Mouse (Mus musculus) limb, embryonic 15.5 days (tissue): Measurements from ENCODE around the gene Cwh43. TPM values are rescaled to one million over a fixed set of nuclear protein-coding genes. Genes with fewer than 3 reads are reported as not detected.

ENCODE experiments used
- ATAC-seq: fragments of 200-750 bp; cut with Nextera tagmentation; 2 replicates; pipeline ENCODE4 v1.8.0; 2017; ENCODE audit warnings: low read depth, moderate TSS enrichment; ENCODE audit not compliant: insufficient number of reproducible peaks, low FRiP score, low TSS enrichment
- H3K27ac ChIP-seq: fragments of 300-500 bp; sonication (generic); 2 replicates; pipeline ENCODE4 v1.5.1; 2015; ENCODE audit warnings: moderate library complexity, mild to moderate bottlenecking, inconsistent platforms
- H3K27me3 ChIP-seq: fragments of 300-500 bp; sonication (generic); 2 replicates; pipeline ENCODE4 v1.6.1; 2015; ENCODE audit warnings: inconsistent platforms
- H3K36me3 ChIP-seq: fragments of 300-500 bp; sonication (generic); 2 replicates; pipeline ENCODE4 v1.6.1; 2015; ENCODE audit warnings: inconsistent platforms
- H3K4me1 ChIP-seq: fragments of 300-500 bp; sonication (generic); 2 replicates; pipeline ENCODE4 v1.6.1; 2015; ENCODE audit warnings: inconsistent platforms
- H3K4me2 ChIP-seq: fragments of 300-500 bp; sonication (generic); 2 replicates; pipeline ENCODE4 v1.6.1; 2015; ENCODE audit warnings: mild to moderate bottlenecking, inconsistent platforms
- H3K4me3 ChIP-seq: fragments of 300-500 bp; sonication (generic); 2 replicates; pipeline ENCODE4 v1.5.1; 2015; ENCODE audit warnings: mild to moderate bottlenecking, inconsistent platforms
- H3K9ac ChIP-seq: fragments of 300-500 bp; sonication (generic); 2 replicates; pipeline ENCODE4 v1.6.1; 2015; ENCODE audit warnings: inconsistent platforms
- H3K9me3 ChIP-seq: fragments of 300-500 bp; sonication (generic); 2 replicates; pipeline ENCODE4 v1.6.1; 2016; ENCODE audit warnings: inconsistent platforms
- WGBS: fragments of 180-500 bp; shearing (Covaris S2); methylation state at CpG from one replicate; pipeline ENCODE4 v1.1.7; 2015; 5-methylcytosine and 5-hydroxymethylcytosine counted together
- polyA plus RNA-seq: library from polyadenylated mRNA; unstranded; fragments of >200 nt; fragmentation: Nextera tagmentation; extraction: Ambion mirVana; gene quantifications from 2 replicates; pipeline ENCODE4 v1.2.1, GENCODE M21; 2015

Cwh43 gene
- polyA plus RNA-seq, 1 experiment from 2014 or later = 8.6 TPM

DNA sequence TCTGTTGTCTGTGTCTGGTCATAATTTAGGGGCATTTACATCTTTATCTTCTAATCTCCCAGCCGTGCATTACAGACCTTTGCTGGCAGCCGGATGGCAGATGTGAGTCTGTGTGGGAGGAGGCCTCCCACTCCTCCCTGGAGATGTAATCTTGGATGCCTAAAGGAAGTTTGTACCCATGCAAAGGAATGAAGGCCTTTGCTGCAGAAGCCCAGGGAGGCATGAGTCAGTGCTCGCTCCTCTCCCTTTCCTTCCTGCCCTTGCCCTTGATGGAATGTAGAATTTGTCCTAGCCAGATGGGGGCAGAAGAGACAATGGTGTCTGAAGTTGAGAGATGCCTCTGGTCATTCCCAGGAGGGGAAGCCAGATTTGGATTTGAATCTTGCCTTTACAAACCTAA, 32.7 kb upstream of the Cwh43 start:
- Histone ChIP-seq H3K27me3 (no peaks in the 10 kb centered on the region), H3K4me1 (peaks cover 11% of the 10 kb centered on the region; the same call in 1 of the 2 replicates), H3K36me3 (no peaks in the 10 kb centered on the region), H3K9ac (no peak overlapping the region), H3K4me3 (no peak overlapping the region), H3K4me2 (no peak overlapping the region), H3K9me3 (no peaks in the 10 kb centered on the region), H3K27ac (no peak overlapping the region)
- ATAC-seq = no peak
- 32% methylated on average over 3 of the region's 3 CpGs for WGBS

DNA sequence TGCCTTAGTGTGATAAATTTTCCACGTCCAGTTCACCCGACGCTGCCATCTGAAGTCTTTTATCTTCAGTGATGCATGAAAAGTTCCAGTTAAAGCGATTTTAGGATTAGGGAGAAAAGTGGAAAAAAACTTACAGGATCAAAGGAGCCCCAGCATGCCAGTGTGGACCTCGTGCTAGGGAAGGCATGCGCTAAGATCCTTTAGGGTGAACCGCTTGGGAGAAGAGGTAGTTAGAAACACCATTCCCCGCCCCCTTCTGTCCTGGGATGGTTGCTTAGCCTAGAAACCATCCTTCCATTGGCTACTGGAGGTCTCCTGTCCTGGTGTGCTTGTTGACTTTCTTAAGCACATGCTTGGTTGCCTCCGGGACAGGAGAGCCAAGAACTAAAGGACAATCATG, 29.8 kb upstream of the Cwh43 start:
- Histone ChIP-seq H3K4me2 (no peak overlapping the region), H3K36me3 (no peaks in the 10 kb centered on the region), H3K4me3 (no peak overlapping the region), H3K9me3 (no peaks in the 10 kb centered on the region), H3K27ac (no peak overlapping the region), H3K9ac (no peak overlapping the region), H3K27me3 (peaks cover 3% of the 10 kb centered on the region), H3K4me1 (peaks cover 7% of the 10 kb centered on the region; the same call in 1 of the 2 replicates)
- WGBS = 59% methylated on average over 9 of the region's 9 CpGs
- ATAC-seq = no peak

DNA sequence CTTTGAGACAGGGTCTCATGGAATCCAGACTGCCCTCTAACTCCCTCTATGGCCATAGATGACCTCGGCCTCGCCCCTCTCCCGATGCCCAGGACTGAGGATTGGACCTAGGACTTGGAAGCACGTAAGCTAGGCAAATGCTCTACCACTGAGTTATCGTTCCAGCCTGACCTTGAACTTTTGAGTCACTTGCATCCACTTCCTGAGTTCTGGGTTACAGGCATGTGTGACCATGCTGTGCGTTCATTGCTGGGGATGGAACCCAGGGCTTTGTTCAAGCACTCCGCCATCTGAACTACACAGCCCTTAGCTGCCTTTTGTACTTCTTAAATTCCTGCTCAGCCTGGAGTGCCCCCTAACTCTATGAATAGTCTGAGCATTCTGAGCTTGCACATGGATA, 29.4 kb upstream of the Cwh43 start:
- no peak for ATAC-seq
- H3K9ac ChIP-seq = no peak overlapping the region
- H3K4me2 ChIP-seq = no peak overlapping the region
- no peaks in the 10 kb centered on the region for H3K36me3 ChIP-seq
- peaks cover 7% of the 10 kb centered on the region for H3K27me3 ChIP-seq
- no peaks in the 10 kb centered on the region for H3K9me3 ChIP-seq
- 92% methylated on average over 7 of the region's 7 CpGs for WGBS
- H3K27ac ChIP-seq = no peak overlapping the region
- no peak overlapping the region for H3K4me3 ChIP-seq
- H3K4me1 ChIP-seq = peaks cover 7% of the 10 kb centered on the region; the same call in 1 of the 2 replicates

DNA sequence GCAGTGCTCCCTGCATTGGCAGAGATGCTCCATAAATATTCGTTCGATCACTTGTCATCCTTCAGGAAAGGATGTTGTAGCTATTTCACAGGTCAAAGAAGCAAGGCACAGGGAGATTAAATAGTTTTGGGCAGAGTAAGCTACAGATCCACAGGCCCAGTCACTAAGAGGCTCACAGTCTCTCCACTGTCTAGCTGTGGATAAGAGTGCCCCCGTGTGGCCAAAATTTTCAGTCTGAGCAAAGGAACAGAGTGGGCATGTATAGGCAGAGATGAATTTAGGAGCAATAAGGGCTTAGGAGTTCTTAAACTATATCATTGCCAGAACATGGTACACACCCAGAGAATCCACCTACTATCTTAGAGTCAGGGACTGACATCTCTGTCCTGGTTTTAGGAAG, 26.0 kb upstream of the Cwh43 start:
- peak; percentile 78; the same call in 1 of the 2 replicates for ATAC-seq
- Histone ChIP-seq H3K4me2 (no peak overlapping the region), H3K27me3 (peaks cover 8% of the 10 kb centered on the region), H3K4me3 (no peak overlapping the region), H3K36me3 (no peaks in the 10 kb centered on the region), H3K27ac (no peak overlapping the region), H3K9me3 (no peaks in the 10 kb centered on the region), H3K4me1 (no peaks in the 10 kb centered on the region), H3K9ac (no peak overlapping the region)
- WGBS = 29% methylated on average over 3 of the region's 3 CpGs

DNA sequence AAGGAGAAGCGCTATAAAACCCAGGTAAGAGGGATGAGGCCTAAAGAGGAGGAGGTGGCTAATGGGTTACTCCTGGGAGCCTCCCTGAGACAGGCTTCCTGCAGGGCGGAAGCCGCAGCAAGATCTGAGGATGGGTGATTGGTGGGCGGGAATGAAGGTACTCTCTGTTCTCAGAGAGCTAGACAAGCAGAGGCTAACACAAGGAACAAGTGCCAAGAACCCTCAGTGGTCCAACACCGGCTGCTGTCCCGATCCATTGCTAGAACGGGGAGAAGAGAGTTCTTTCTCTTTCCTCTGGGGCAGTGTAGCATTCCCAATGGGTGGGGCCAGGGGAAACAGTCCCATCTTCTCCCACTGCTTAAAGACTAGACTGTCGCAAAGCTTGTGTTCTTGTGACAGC, 25.0 kb upstream of the Cwh43 start:
- H3K27ac ChIP-seq = no peak overlapping the region
- WGBS = 50% methylated on average over 8 of the region's 8 CpGs
- H3K9me3 ChIP-seq = no peaks in the 10 kb centered on the region
- H3K9ac ChIP-seq = no peak overlapping the region
- H3K36me3 ChIP-seq = no peaks in the 10 kb centered on the region
- no peak overlapping the region for H3K4me3 ChIP-seq
- no peaks in the 10 kb centered on the region for H3K4me1 ChIP-seq
- no peak overlapping the region for H3K4me2 ChIP-seq
- no peak for ATAC-seq
- peaks cover 8% of the 10 kb centered on the region for H3K27me3 ChIP-seq

DNA sequence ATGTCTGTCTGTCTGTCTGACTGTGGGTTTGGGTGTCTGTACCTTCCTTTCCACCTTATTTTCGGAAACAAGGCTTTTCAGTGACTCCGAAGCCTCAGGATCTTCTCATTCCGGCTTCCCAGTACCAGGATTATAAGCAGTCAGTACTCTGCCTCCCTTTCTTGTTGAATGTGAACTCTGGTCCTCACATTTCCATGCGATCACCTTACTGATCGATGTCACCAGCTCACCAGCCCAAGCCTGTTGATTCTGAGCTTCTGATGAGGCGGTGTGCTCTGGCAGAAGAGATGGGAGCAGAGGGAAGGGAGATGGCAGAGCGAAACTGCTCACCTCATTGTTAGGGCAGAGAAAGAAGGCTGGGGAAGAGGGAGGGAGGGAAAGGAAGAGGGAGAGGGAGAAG, 24.4 kb upstream of the Cwh43 start:
- Histone ChIP-seq H3K9me3 (no peaks in the 10 kb centered on the region), H3K27me3 (peaks cover 8% of the 10 kb centered on the region), H3K36me3 (no peaks in the 10 kb centered on the region), H3K4me3 (no peak overlapping the region), H3K9ac (no peak overlapping the region), H3K27ac (no peak overlapping the region), H3K4me1 (no peaks in the 10 kb centered on the region), H3K4me2 (no peak overlapping the region)
- ATAC-seq = no peak
- 81% methylated on average over 6 of the region's 7 CpGs for WGBS

DNA sequence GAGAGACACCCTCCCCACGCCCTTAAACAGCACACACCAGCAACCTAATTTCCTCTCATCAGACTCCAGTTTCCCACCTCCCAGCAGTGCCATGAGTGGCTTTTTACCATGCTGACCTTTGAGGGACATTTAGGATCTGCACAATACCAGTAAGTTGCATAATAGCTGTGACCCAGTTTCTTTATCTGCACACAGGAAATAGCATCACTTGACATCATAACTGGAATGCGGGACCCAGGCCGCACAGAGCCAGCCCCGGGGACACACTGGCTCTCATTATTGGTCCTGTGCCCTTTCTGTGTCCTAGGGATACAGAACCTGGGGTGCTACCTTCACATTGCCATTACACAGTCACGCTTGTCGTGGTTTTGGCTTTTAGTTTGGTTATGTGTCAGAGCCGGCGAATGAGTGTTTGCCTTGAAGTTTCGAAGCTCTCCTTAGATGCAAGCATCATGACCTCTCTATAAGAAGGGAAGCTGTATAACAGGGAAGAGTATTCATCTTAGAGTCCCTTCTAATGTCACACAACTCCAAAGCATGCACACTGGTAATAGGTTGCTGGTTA, 23.8 kb upstream of the Cwh43 start:
- no peak overlapping the region for H3K27ac ChIP-seq
- peaks cover 8% of the 10 kb centered on the region for H3K27me3 ChIP-seq
- no peak overlapping the region for H3K4me3 ChIP-seq
- H3K4me2 ChIP-seq = no peak overlapping the region
- H3K9ac ChIP-seq = no peak overlapping the region
- H3K36me3 ChIP-seq = no peaks in the 10 kb centered on the region
- H3K4me1 ChIP-seq = no peaks in the 10 kb centered on the region
- H3K9me3 ChIP-seq = no peaks in the 10 kb centered on the region
- 85% methylated on average over 9 of the region's 9 CpGs for WGBS
- no peak for ATAC-seq

DNA sequence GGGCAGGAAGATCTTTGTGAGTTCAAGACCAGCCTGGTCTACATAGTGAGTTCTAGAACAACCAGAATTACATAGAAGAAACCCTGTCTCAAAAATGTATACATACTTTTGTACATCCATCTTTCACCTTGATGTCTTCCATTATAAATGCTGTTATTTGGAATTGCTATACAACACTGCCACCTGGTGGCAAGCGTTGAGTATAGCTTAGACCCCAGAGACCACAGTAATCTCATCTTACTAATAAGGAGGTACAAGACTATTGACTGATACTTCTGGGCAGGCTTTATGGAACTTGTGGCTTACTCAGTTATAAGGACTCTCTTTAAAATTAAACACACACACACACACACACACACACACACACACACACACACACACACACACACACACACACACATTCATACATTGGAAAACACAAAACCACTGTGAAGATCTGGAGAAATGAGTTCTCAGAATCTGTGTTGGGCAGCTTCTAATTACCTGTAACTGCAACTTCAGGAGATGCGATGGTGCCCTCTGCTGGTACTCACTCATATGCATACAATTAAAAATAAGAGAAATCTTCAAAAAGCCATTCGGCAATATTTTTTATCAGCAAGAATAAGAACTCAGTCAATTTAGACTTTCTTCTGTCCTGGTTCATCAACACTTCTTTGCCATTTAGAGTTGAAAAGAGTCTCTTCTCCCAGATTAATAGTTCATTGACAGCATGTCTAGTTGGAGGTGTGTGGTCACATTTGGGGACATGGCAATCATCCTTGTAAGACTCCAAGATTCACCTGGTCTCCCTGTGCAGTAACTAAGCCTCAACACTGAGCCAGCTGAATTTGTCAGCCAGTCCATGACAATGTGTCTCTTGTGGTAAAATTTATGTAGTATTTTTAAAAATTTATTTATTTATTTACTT, 22.9 kb upstream of the Cwh43 start:
- ATAC-seq = no peak
- Histone ChIP-seq H3K27me3 (peaks cover 8% of the 10 kb centered on the region), H3K27ac (no peak overlapping the region), H3K4me2 (no peak overlapping the region), H3K4me1 (no peaks in the 10 kb centered on the region), H3K9ac (no peak overlapping the region), H3K9me3 (no peaks in the 10 kb centered on the region), H3K4me3 (no peak overlapping the region), H3K36me3 (no peaks in the 10 kb centered on the region)
- 26% methylated on average over 3 of the region's 3 CpGs for WGBS

DNA sequence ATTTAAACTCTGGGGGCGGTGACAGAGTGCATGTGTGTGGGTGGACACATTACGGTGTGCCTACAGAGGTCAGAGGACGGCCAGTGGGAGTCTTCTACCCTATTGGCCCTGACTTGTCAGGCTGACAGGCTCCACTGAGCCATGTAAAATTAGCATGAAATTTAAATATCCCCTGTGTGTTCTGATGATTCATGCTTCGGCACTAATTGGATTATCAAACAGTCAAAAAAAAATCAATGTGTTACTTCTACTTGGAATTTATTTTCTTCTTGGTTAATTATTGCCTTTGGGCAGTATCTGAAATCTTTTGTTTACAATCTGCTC, 22.3 kb upstream of the Cwh43 start:
- Histone ChIP-seq H3K27ac (no peak overlapping the region), H3K9ac (no peak overlapping the region), H3K27me3 (peaks cover 8% of the 10 kb centered on the region), H3K4me1 (no peaks in the 10 kb centered on the region), H3K36me3 (no peaks in the 10 kb centered on the region), H3K4me2 (no peak overlapping the region), H3K4me3 (no peak overlapping the region), H3K9me3 (no peaks in the 10 kb centered on the region)
- no peak for ATAC-seq
- 64% methylated on average over 4 of the region's 4 CpGs for WGBS

DNA sequence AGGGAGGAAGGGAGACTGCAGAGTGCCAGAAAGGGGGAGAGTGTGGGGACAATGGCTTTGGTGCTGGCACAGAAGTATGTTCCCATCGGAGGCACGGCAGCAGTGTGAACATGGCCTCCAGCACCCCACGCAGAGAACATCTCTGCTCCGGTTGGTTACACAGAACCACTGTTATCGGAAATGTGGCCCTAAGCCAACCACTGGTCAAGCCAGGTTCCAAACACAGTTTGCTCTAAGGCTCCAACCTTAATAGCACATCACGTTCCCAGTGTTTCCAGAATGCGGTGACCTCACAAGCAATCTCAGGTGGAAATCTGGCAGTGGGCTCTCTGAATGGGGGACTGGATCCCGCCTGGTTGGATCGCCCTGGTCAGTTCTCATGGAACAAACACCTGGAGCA, 12.8 kb upstream of the Cwh43 start:
- 83% methylated on average over 9 of the region's 9 CpGs for WGBS
- no peak for ATAC-seq

DNA sequence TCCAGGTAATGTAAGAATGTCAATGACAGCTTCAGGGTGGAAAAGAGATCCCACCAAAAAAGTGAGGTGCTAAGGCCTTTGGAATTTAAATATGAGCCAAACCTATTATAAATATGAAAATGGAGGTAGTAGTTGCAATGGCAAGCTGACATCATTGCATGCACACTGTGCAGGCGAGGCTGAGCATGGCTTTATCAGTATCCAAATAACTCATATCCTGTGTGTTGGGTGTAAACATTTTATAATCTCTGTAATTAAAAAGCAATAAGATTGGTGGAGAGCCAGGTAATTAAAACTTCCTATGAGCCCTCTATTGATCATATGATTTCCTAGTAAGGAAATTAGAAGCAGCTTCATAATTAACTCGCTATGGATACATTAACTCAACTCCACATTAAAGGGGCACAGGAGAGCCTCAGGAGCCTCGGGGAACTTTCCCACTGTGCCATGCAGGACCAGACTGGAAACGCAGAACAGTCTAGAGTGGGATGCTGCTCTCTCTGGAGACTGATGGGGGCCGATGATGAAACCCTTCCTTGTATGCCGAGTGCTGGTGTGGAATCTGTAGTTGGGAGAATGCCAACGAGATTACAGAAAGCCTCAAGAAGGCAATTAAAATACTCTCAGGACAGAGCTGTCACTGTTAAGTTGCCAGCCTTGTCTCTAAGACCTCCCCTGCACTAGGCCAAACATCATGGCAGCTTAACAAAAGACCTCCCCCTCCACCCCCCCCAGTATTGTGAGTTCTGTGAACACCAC, 5.9 kb upstream of the Cwh43 start:
- Histone ChIP-seq H3K9ac (no peak overlapping the region), H3K4me3 (no peak overlapping the region), H3K36me3 (no peaks in the 10 kb centered on the region), H3K9me3 (no peaks in the 10 kb centered on the region), H3K4me1 (0 out of 2 replicates have a peak, but pooled peaks cover 2% of the 10 kb centered on the region), H3K27ac (no peak overlapping the region), H3K4me2 (no peak overlapping the region), H3K27me3 (peaks cover 9% of the 10 kb centered on the region; the same call in 1 of the 2 replicates)
- ATAC-seq = no peak
- WGBS = 18% methylated on average over 7 of the region's 7 CpGs

More for the DNA sequence above, 12.8 kb upstream of the Cwh43 start:
- no peaks in the 10 kb centered on the region for H3K4me1 ChIP-seq
- no peak overlapping the region for H3K4me3 ChIP-seq
- H3K36me3 ChIP-seq = no peaks in the 10 kb centered on the region
- H3K27me3 ChIP-seq = no peaks in the 10 kb centered on the region; the same call in 1 of the 2 replicates
- no peak overlapping the region for H3K4me2 ChIP-seq
- H3K27ac ChIP-seq = no peak overlapping the region
- no peak overlapping the region for H3K9ac ChIP-seq
- H3K9me3 ChIP-seq = no peaks in the 10 kb centered on the region

DNA sequence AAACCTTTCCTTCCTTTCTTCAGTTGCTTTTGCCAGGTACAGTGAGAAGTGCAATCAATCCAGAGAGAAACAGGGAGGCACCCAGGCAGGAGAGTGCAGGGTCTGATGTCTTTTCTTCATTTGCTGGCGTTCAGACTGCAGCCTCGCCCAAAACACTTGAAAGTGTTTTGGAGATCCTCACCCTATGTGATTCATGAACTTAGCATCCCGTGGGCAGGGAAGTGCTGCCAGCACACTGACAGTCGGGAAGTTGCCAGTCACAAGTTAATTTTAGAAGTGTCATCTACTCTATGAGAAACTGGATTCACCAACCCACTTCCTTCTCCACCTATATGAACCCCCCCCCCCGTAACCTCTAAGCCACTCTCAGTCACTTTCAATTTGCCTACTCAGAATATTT, 4.5 kb upstream of the Cwh43 start:
- Histone ChIP-seq H3K4me3 (no peak overlapping the region), H3K4me1 (peaks cover 9% of the 10 kb centered on the region), H3K27me3 (peaks cover 22% of the 10 kb centered on the region), H3K4me2 (no peak overlapping the region), H3K36me3 (no peaks in the 10 kb centered on the region), H3K9ac (no peak overlapping the region), H3K9me3 (no peaks in the 10 kb centered on the region), H3K27ac (no peak overlapping the region)
- ATAC-seq = no peak
- WGBS = 60% methylated on average over 5 of the region's 5 CpGs
